Mouse (Mus musculus): ENCODE results near the gene Sf3b2.

- TF ChIP-seq CTCF (IDR thresholded peaks at IDR 0.05; ENCODE audit: extremely low read depth, insufficient read depth, low read length) (no peak), POLR2A (IDR thresholded peaks at IDR 0.05; ENCODE audit: extremely low read depth, insufficient read depth, low read length) (no peak)
Measured at GRCm38 (mm10) chr19:5335441-5335840, 40.2 kb upstream of the Sf3b2 start, which contains the start of gene Catsper1.
